Mouse (Mus musculus) MEL (cell line): ENCODE measurements at regions not wholly inside any gene's neighbourhood (a gene's known extent, or its start where the extent isn't known, plus 50 kb on each side); places are given as distances from the start of the nearest gene placed in this dataset.

Experiments used
- DNase-seq: peaks from one replicate; pipeline ENCODE4 v3.0.0; 2011; ENCODE audit warnings: low read depth, low spot score
- H3K27ac ChIP-seq: 2 replicates; pipeline ENCODE4 v1.5.1; 2012; ENCODE audit warnings: low read depth, mild to moderate bottlenecking, control low read depth, low read length, moderate library complexity; ENCODE audit not compliant: control insufficient read depth
- H3K27me3 ChIP-seq, 2 experiments: fragments of 150-350 bp in 1 of 2; sonication (generic) in 1 of 2; 2 replicates each; pipeline ENCODE4 v1.6.1; 2012; ENCODE audit warnings: low read length in 2 of 2, mild to moderate bottlenecking in 2 of 2, improper control_type of control experiment in 1 of 2, moderate library complexity in 1 of 2; ENCODE audit not compliant: insufficient read depth in 2 of 2, control insufficient read depth in 1 of 2
- H3K36me3 ChIP-seq, 2 experiments: 2 replicates each; pipeline ENCODE4 v1.6.1; 2012 to 2014; ENCODE audit warnings: low read length in 2 of 2, improper control_type of control experiment in 1 of 2, inconsistent platforms in 1 of 2, mild to moderate bottlenecking in 1 of 2; ENCODE audit not compliant: insufficient read depth in 2 of 2, control insufficient read depth in 1 of 2
- H3K4me1 ChIP-seq, 2 experiments: fragments of 150-350 bp in 1 of 2; sonication (generic) in 1 of 2; 2 replicates each; pipeline ENCODE4 v1.6.1; 2012; ENCODE audit warnings: low read length in 2 of 2, improper control_type of control experiment in 1 of 2, mild to moderate bottlenecking in 1 of 2; ENCODE audit not compliant: insufficient read depth in 2 of 2, control insufficient read depth in 1 of 2
- H3K4me3 ChIP-seq, 2 experiments: fragments of 150-350 bp in 1 of 2; sonication (generic) in 1 of 2; 2 replicates each; pipeline ENCODE4 v1.5.1; 2012; ENCODE audit warnings: low read depth in 2 of 2, low read length in 2 of 2, mild to moderate bottlenecking in 2 of 2, moderate library complexity in 2 of 2, control low read depth in 1 of 2, improper control_type of control experiment in 1 of 2; ENCODE audit not compliant: control insufficient read depth in 1 of 2, insufficient read depth in 1 of 2
- H3K79me2 ChIP-seq: 2 replicates; pipeline ENCODE4 v1.6.1; 2012; ENCODE audit warnings: mild to moderate bottlenecking, low read length, moderate library complexity; ENCODE audit not compliant: control insufficient read depth, poor library complexity, insufficient read depth
- H3K9ac ChIP-seq: 2 replicates; pipeline ENCODE4 v1.6.1; 2012; ENCODE audit warnings: low read depth, mild to moderate bottlenecking, control low read depth, low read length, moderate library complexity; ENCODE audit not compliant: control insufficient read depth, poor library complexity, severe bottlenecking
- H3K9me3 ChIP-seq: fragments of 150-350 bp; sonication (generic); replicated peaks from 2 replicates; pipeline ENCODE4 v1.6.1; 2012; ENCODE audit warnings: mild to moderate bottlenecking, low read length, improper control_type of control experiment, moderate library complexity; ENCODE audit not compliant: insufficient read depth
- BHLHE40 ChIP-seq: IDR thresholded peaks from 2 replicates; pipeline ENCODE4 v1.6.1; 2012; ENCODE audit warnings: low read depth, mild to moderate bottlenecking, inconsistent platforms, low read length, improper control_type of control experiment, borderline replicate concordance
- ELF1 ChIP-seq: IDR thresholded peaks from 2 replicates; pipeline ENCODE4 v1.6.1; 2014; ENCODE audit warnings: low read depth, mild to moderate bottlenecking, inconsistent platforms, low read length, improper control_type of control experiment, moderate library complexity
- EP300 ChIP-seq, 2 experiments: IDR thresholded peaks; 2 replicates each; pipeline ENCODE4 v1.6.1; 2011; ENCODE audit warnings: improper control_type of control experiment in 2 of 2, low read length in 2 of 2, low read depth in 1 of 2, mild to moderate bottlenecking in 1 of 2
- ETS1 ChIP-seq: IDR thresholded peaks from 2 replicates; pipeline ENCODE4 v1.6.1; 2012; ENCODE audit warnings: low read depth, mild to moderate bottlenecking, inconsistent platforms, low read length, improper control_type of control experiment, moderate library complexity
- HCFC1 ChIP-seq: IDR thresholded peaks from 2 replicates; pipeline ENCODE4 v1.6.1; 2012; ENCODE audit warnings: low read depth, mild to moderate bottlenecking, inconsistent platforms, low read length, improper control_type of control experiment, moderate library complexity
- JUND ChIP-seq: IDR thresholded peaks from 2 replicates; pipeline ENCODE4 v1.6.1; 2011; ENCODE audit warnings: low read depth, mild to moderate bottlenecking, improper control_type of control experiment, low read length
- KAT2A ChIP-seq: conservative IDR thresholded peaks from 2 replicates; pipeline ENCODE4 v1.6.1; 2012; ENCODE audit warnings: low read depth, low read length, improper control_type of control experiment, inconsistent platforms
- MAX ChIP-seq: IDR thresholded peaks from 2 replicates; pipeline ENCODE4 v1.6.1; 2011; ENCODE audit warnings: low read length, improper control_type of control experiment
- MAZ ChIP-seq: IDR thresholded peaks from 2 replicates; pipeline ENCODE4 v1.6.1; 2012; ENCODE audit warnings: low read depth, mild to moderate bottlenecking, inconsistent platforms, low read length, improper control_type of control experiment
- MXI1 ChIP-seq: IDR thresholded peaks from 2 replicates; pipeline ENCODE4 v1.6.1; 2011; ENCODE audit warnings: mild to moderate bottlenecking, low read depth, low read length, improper control_type of control experiment
- MYC ChIP-seq: IDR thresholded peaks from 2 replicates; pipeline ENCODE4 v1.6.1; 2011; ENCODE audit warnings: low read depth, mild to moderate bottlenecking, low read length, improper control_type of control experiment, moderate library complexity
- NELFE ChIP-seq: IDR thresholded peaks from 2 replicates; pipeline ENCODE4 v1.6.1; 2011; ENCODE audit warnings: low read depth, low read length, improper control_type of control experiment
- POLR2A ChIP-seq, 2 experiments: IDR thresholded peaks; 2 replicates each; pipeline ENCODE4 v1.6.1; 2011 to 2012; ENCODE audit warnings: low read length in 2 of 2, mild to moderate bottlenecking in 2 of 2, control low read depth in 1 of 2, improper control_type of control experiment in 1 of 2, low read depth in 1 of 2, moderate library complexity in 1 of 2; ENCODE audit not compliant: control insufficient read depth in 1 of 2, insufficient read depth in 1 of 2, poor library complexity in 1 of 2
- RAD21 ChIP-seq: IDR thresholded peaks from 2 replicates; pipeline ENCODE4 v1.6.1; 2011; ENCODE audit warnings: mild to moderate bottlenecking, low read depth, low read length, improper control_type of control experiment
- SIN3A ChIP-seq: IDR thresholded peaks from 2 replicates; pipeline ENCODE4 v1.6.1; 2012; ENCODE audit warnings: low read length, improper control_type of control experiment, inconsistent platforms
- TAL1 ChIP-seq: IDR thresholded peaks from 2 replicates; pipeline ENCODE4 v1.6.1; 2012; ENCODE audit warnings: mild to moderate bottlenecking, inconsistent platforms, low read length, moderate library complexity, mixed read lengths
- TBP ChIP-seq: IDR thresholded peaks from 2 replicates; pipeline ENCODE4 v1.8.0; 2011; ENCODE audit warnings: low read depth, low read length, improper control_type of control experiment
- ZC3H11A ChIP-seq: IDR thresholded peaks from 2 replicates; pipeline ENCODE4 v1.6.1; 2012; ENCODE audit warnings: low read depth, mild to moderate bottlenecking, inconsistent platforms, low read length, improper control_type of control experiment
- ZNF384 ChIP-seq: IDR thresholded peaks from 2 replicates; pipeline ENCODE4 v1.6.1; 2012; ENCODE audit warnings: low read depth, mild to moderate bottlenecking, inconsistent platforms, low read length, improper control_type of control experiment

GRCm38 (mm10) chr2:8347867-8348266 lies 838.5 kb upstream of the Celf2 start:
- H3K27me3 ChIP-seq: no peaks in the 10 kb centered on the region
- no peak overlapping the region for H3K27ac ChIP-seq
- no peaks in the 10 kb centered on the region for H3K9me3 ChIP-seq
- no peaks in the 10 kb centered on the region for H3K79me2 ChIP-seq
- H3K9ac ChIP-seq: no peak overlapping the region
- H3K4me3 ChIP-seq: no peak overlapping the region
- no peaks in the 10 kb centered on the region for H3K36me3 ChIP-seq
- no peak for DNase-seq
- TF ChIP-seq POLR2A (IDR thresholded peaks at IDR 0.05; ENCODE audit: control insufficient read depth in 1 of 2, insufficient read depth in 1 of 2, low read depth in 1 of 2, low read length in 2 of 2, poor library complexity in 1 of 2): no peak
- no peak for TF ChIP-seq TAL1
- TF ChIP-seq RAD21: no peak
- TF ChIP-seq JUND: no peak
- no peak for TF ChIP-seq MXI1
- TF ChIP-seq ELF1: no peak
- TF ChIP-seq ZC3H11A: no peak
- no peak for TF ChIP-seq TBP
- no peak for TF ChIP-seq EP300 (IDR thresholded peaks at IDR 0.05; ENCODE audit: low read depth in 1 of 2, low read length in 2 of 2)
- TF ChIP-seq MAX: no peak
- TF ChIP-seq KAT2A: no peak
- no peak for TF ChIP-seq MAZ
- no peak for TF ChIP-seq ETS1
- TF ChIP-seq, all 39 proteins: peak for 0
- no peaks in the 10 kb centered on the region for H3K4me1 ChIP-seq

- DNase-seq: no peak
- Histone ChIP-seq H3K27ac (no peak overlapping the region), H3K27me3 (no peaks in the 10 kb centered on the region), H3K4me1 (no peaks in the 10 kb centered on the region), H3K9ac (no peak overlapping the region), H3K79me2 (no peaks in the 10 kb centered on the region)
- TF ChIP-seq ETS1 (no peak), NELFE (no peak), RAD21 (no peak), MYC (no peak), ZNF384 (no peak), BHLHE40 (no peak), TBP (no peak), POLR2A (IDR thresholded peaks at IDR 0.05; ENCODE audit: control insufficient read depth in 1 of 2, insufficient read depth in 1 of 2, low read depth in 1 of 2, low read length in 2 of 2, poor library complexity in 1 of 2) (no peak), TAL1 (no peak), HCFC1 (no peak), SIN3A (no peak)
- TF ChIP-seq, all 39 proteins: peak for 0
- no peaks in the 10 kb centered on the region for H3K36me3 ChIP-seq
- H3K4me3 ChIP-seq: no peak overlapping the region
- H3K9me3 ChIP-seq: no peaks in the 10 kb centered on the region
Measured at GRCm38 (mm10) chr2:8344748-8345147, 835.4 kb upstream of the Celf2 start.
